Mouse (Mus musculus) testis, adult 2 months (tissue): ENCODE results near the gene Tead3. TPM values are rescaled to one million over a fixed set of nuclear protein-coding genes. Genes with fewer than 3 reads are reported as not detected.

Experiments
- H3K27ac ChIP-seq: fragments of 200-500 bp; 2 replicates; pipeline ENCODE4 v1.5.1; 2012; ENCODE audit warnings: low read depth, low read length; ENCODE audit not compliant: control insufficient read depth, insufficient read depth
- H3K27me3 ChIP-seq: fragments of 200-500 bp; 2 replicates; pipeline ENCODE4 v1.6.1; 2012; ENCODE audit warnings: mild to moderate bottlenecking, low read length, moderate library complexity; ENCODE audit not compliant: control insufficient read depth, insufficient read depth
- H3K36me3 ChIP-seq: fragments of 200-500 bp; 2 replicates; pipeline ENCODE4 v1.6.1; 2012; ENCODE audit warnings: mild to moderate bottlenecking, low read length; ENCODE audit not compliant: control insufficient read depth, insufficient read depth
- H3K4me1 ChIP-seq: fragments of 200-500 bp; 2 replicates; pipeline ENCODE4 v1.6.1; 2012; ENCODE audit warnings: low read length; ENCODE audit not compliant: control insufficient read depth, insufficient read depth
- H3K4me3 ChIP-seq: fragments of 200-500 bp; 2 replicates; pipeline ENCODE4 v1.5.1; 2012; ENCODE audit warnings: low read depth, mild to moderate bottlenecking, low read length, moderate library complexity, mixed read lengths; ENCODE audit not compliant: control insufficient read depth
- CTCF ChIP-seq: fragments of 200-500 bp; IDR thresholded peaks from 2 replicates; pipeline ENCODE4 v1.5.1; 2012; ENCODE audit warnings: low read depth, mild to moderate bottlenecking, inconsistent platforms, low read length, moderate library complexity; ENCODE audit not compliant: control insufficient read depth, insufficient read depth, insufficient replicate concordance
- POLR2A ChIP-seq: fragments of 200-500 bp; IDR thresholded peaks from 2 replicates; pipeline ENCODE4 v1.6.1; 2012; ENCODE audit warnings: low read depth, mild to moderate bottlenecking, inconsistent platforms, low read length, moderate library complexity; ENCODE audit not compliant: control insufficient read depth
- polyA plus RNA-seq: library from polyadenylated mRNA; depleted of rRNA; stranded (reverse); fragments of >200 nt; gene quantifications from 2 replicates; pipeline ENCODE4 v1.2.3, GENCODE M21; 2012

Tead3 gene
- polyA plus RNA-seq, 1 experiment = 3.2 TPM

- Histone ChIP-seq H3K27ac (no peak overlapping the region), H3K4me3 (no peak overlapping the region), H3K27me3 (no peaks in the 10 kb centered on the region), H3K36me3 (no peaks in the 10 kb centered on the region), H3K4me1 (peaks cover 8% of the 10 kb centered on the region)
- TF ChIP-seq CTCF (no peak), POLR2A (no peak)
These were observed 33.7 kb upstream of the Tead3 start for GRCm38 (mm10) chr17:28384298-28384697.

- H3K36me3 ChIP-seq = no peaks in the 10 kb centered on the region
- H3K27me3 ChIP-seq = no peaks in the 10 kb centered on the region
- no peak for TF ChIP-seq POLR2A
- no peak overlapping the region for H3K4me3 ChIP-seq
- H3K27ac ChIP-seq = no peak overlapping the region
- H3K4me1 ChIP-seq = peaks cover 6% of the 10 kb centered on the region
These were observed 29.6 kb upstream of the Tead3 start for GRCm38 (mm10) chr17:28380255-28380654.

GRCm38 (mm10) chr17:28375592-28376061 is 25.0 kb upstream of the Tead3 start:
- H3K27me3 ChIP-seq = no peaks in the 10 kb centered on the region
- peak overlapping the region; percentile 52 for H3K4me3 ChIP-seq
- H3K36me3 ChIP-seq = no peaks in the 10 kb centered on the region
- TF ChIP-seq POLR2A (no peak), CTCF (no peak)
- H3K4me1 ChIP-seq = peaks cover 10% of the 10 kb centered on the region
- no peak overlapping the region for H3K27ac ChIP-seq

DNA sequence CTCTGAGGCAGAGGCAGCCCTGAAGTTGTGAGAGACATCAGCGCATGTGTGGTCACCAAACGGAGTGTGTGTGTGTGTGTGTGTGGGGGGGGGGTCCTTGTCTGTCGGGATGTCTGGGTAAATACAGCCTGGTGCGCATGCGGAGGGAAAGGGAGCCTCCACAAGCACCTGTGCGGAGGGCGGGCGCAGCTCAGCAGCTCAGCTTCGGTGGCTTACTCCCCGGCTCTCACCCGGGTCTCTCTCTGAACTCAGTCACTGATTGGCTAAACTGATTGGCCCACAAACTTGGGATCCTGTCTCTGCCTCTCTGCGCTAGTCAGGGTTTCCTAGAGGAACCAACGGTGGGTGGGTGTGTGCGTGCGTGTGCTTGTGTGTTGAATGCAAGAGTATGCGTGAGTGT is 23.9 kb upstream of the Tead3 start:
- no peaks in the 10 kb centered on the region for H3K27me3 ChIP-seq
- H3K4me3 ChIP-seq = peak overlapping the region; percentile 28
- TF ChIP-seq CTCF (no peak), POLR2A (no peak)
- no peak overlapping the region for H3K27ac ChIP-seq
- no peaks in the 10 kb centered on the region for H3K36me3 ChIP-seq
- peaks cover 10% of the 10 kb centered on the region for H3K4me1 ChIP-seq

DNA sequence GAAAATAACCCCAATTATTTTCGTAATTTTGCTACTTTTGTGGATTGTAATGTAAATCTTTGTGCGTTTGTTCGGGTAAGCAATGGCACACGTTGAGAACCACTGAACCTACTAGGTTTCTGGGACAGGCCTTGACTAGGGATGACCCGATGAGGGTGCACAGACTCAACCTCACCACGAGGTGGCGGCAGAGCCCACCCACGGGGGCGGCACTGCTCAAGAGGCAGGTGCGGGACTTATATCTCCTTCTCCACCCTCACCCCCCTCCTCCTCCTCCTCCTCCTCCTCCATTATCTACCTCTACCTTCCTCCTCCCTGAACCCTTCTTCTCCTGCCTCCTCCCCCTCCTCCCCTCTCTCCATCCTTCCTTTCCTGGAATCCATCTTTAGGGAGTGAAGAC is 23.2 kb upstream of the Tead3 start:
- Histone ChIP-seq H3K4me3 (peak overlapping the region; percentile 10; the same call in 1 of the 2 replicates), H3K27me3 (no peaks in the 10 kb centered on the region), H3K36me3 (no peaks in the 10 kb centered on the region), H3K27ac (no peak overlapping the region), H3K4me1 (peaks cover 10% of the 10 kb centered on the region)
- no peak for TF ChIP-seq POLR2A
- TF ChIP-seq CTCF = peak; percentile 95

GRCm38 (mm10) chr17:28371941-28372340 is 21.3 kb upstream of the Tead3 start:
- no peaks in the 10 kb centered on the region for H3K27me3 ChIP-seq
- no peak overlapping the region for H3K4me3 ChIP-seq
- H3K4me1 ChIP-seq = peaks cover 16% of the 10 kb centered on the region
- H3K27ac ChIP-seq = no peak overlapping the region
- TF ChIP-seq POLR2A = no peak
- no peak for TF ChIP-seq CTCF
- H3K36me3 ChIP-seq = no peaks in the 10 kb centered on the region

- Histone ChIP-seq H3K36me3 (no peaks in the 10 kb centered on the region), H3K27me3 (no peaks in the 10 kb centered on the region), H3K4me1 (peaks cover 16% of the 10 kb centered on the region), H3K4me3 (no peak overlapping the region), H3K27ac (no peak overlapping the region)
- TF ChIP-seq CTCF = no peak
- TF ChIP-seq POLR2A = no peak
These were observed 20.7 kb upstream of the Tead3 start for GRCm38 (mm10) chr17:28371286-28371685.

DNA sequence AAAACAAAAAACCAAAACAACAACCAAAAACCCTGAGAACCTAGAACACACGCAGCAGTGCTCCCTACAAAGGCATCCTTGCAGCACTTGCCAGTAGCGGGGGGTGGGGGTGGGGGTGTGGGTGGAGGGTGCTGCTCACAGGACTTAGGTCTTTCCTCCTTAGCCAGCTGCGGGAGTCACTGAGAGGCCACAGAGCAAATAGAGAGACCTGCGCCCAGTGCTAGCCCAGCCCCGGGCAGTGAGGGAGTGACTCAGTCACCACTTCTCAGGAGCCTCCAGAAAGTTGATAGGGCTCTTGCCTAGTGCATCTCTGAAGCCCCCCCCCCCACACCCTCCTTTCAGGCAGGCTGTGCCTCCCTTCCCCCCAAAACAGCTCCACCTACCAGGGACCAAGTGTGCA is 18.4 kb upstream of the Tead3 start:
- Histone ChIP-seq H3K4me3 (no peak overlapping the region), H3K36me3 (no peaks in the 10 kb centered on the region), H3K27ac (no peak overlapping the region), H3K4me1 (peaks cover 10% of the 10 kb centered on the region), H3K27me3 (peaks cover 1% of the 10 kb centered on the region)
- TF ChIP-seq CTCF (no peak), POLR2A (no peak)
